Mouse (Mus musculus): Measurements from ENCODE around the gene Adra1b.

- TF ChIP-seq USF1 (IDR thresholded peaks at IDR 0.05; ENCODE audit: low read depth) = no peak
- no peak for TF ChIP-seq CTCF (IDR thresholded peaks at IDR 0.05; ENCODE audit: control insufficient read depth, insufficient read depth, insufficient read length)
- TF ChIP-seq CEBPB (IDR thresholded peaks at IDR 0.05; ENCODE audit: low read depth) = no peak
Measured at GRCm38 (mm10) chr11:43823349-43823748, 77.7 kb downstream of the Adra1b start.
